Mouse (Mus musculus) kidney, adult 18-20 months (tissue): Measurements from ENCODE around the gene 4931414P19Rik.
A peak's percentile ranks its signal among the peaks of the same experiment; 100 is the strongest.
"Not testable (repeated sequence)": the region's sequence is repeated elsewhere in the genome, so short reads cannot be mapped to it uniquely, and the experiment has no call there.

Experiments
- DNase-seq: peaks from one replicate; pipeline ENCODE4 v3.0.0; 2021

Gene 4931414P19Rik

GRCm38 (mm10) chr14:54624976-54625375 is 19.2 kb upstream of the 4931414P19Rik start:
- DNase-seq, result no peak

GRCm38 (mm10) chr14:54623334-54623733 is 17.5 kb upstream of the 4931414P19Rik start:
- no peak for DNase-seq

- no peak for DNase-seq
Observed at GRCm38 (mm10) chr14:54621133-54621532, 15.3 kb upstream of the 4931414P19Rik start, which contains the start of gene Psmb11. Psmb11 (plus strand) TSS chr14:54621433.

- DNase-seq, result peak; percentile 96
Observed at GRCm38 (mm10) chr14:54617897-54618365, 12.1 kb upstream of the 4931414P19Rik start, which contains the start of gene Psmb5. Psmb5 (minus strand) TSS chr14:54618022.

- DNase-seq, result no peak
Observed at GRCm38 (mm10) chr14:54617152-54617896, 11.5 kb upstream of the 4931414P19Rik start.

- no peak for DNase-seq
Observed at GRCm38 (mm10) chr14:54616226-54616825, 10.5 kb upstream of the 4931414P19Rik start.

GRCm38 (mm10) chr14:54614130-54614529 is 8.3 kb upstream of the 4931414P19Rik start:
- DNase-seq, result not testable (repeated sequence)

GRCm38 (mm10) chr14:54610648-54611047 is 4.9 kb upstream of the 4931414P19Rik start:
- no peak for DNase-seq

GRCm38 (mm10) chr14:54609962-54610361 is 4.2 kb upstream of the 4931414P19Rik start:
- DNase-seq, result no peak

- no peak for DNase-seq
Observed at GRCm38 (mm10) chr14:54609245-54609644, 3.5 kb upstream of the 4931414P19Rik start.

- no peak for DNase-seq
Observed at GRCm38 (mm10) chr14:54607226-54607625, 1.4 kb upstream of the 4931414P19Rik start.

- no peak for DNase-seq
Observed at GRCm38 (mm10) chr14:54603686-54604085, 2.1 kb downstream of the 4931414P19Rik start.

GRCm38 (mm10) chr14:54603038-54603654 is 2.6 kb downstream of the 4931414P19Rik start:
- peak; percentile 94 for DNase-seq

GRCm38 (mm10) chr14:54602613-54603012 is 3.2 kb downstream of the 4931414P19Rik start:
- DNase-seq, result no peak

- DNase-seq, result no peak
Observed at GRCm38 (mm10) chr14:54601601-54602000, 4.2 kb downstream of the 4931414P19Rik start.

GRCm38 (mm10) chr14:54597084-54597483 is 8.7 kb downstream of the 4931414P19Rik start:
- DNase-seq, result no peak

- no peak for DNase-seq
Observed at GRCm38 (mm10) chr14:54594631-54595414, 11.0 kb downstream of the 4931414P19Rik start.

- no peak for DNase-seq
Observed at GRCm38 (mm10) chr14:54594055-54594454, 11.7 kb downstream of the 4931414P19Rik start.

- DNase-seq, result no peak
Observed at GRCm38 (mm10) chr14:54592319-54592934, 13.4 kb downstream of the 4931414P19Rik start.

GRCm38 (mm10) chr14:54591056-54591455 is 14.7 kb downstream of the 4931414P19Rik start:
- DNase-seq, result no peak

GRCm38 (mm10) chr14:54583681-54584338 is 22.0 kb downstream of the 4931414P19Rik start:
- DNase-seq, result peak; percentile 66

GRCm38 (mm10) chr14:54582536-54582935 is 23.3 kb downstream of the 4931414P19Rik start:
- no peak for DNase-seq
